In genomic region chr9:71035286-71035685, GRCm38 (mm10) we compare ENCODE assay signal across 18 mouse cellular contexts.
A peak's percentile ranks its signal among the peaks of the same experiment; 100 is the strongest.
DNase-seq lines count a peak whose midpoint lies in the region; ATAC-seq lines count a peak whose summit lies in the region.
"Had no signal": no experiment of that assay in that cellular context is flagged by ENCODE, and none has a peak within 500 bp of the region (broad histone marks: within the 10 kb centered on the region; RNA-seq: fewer than 3 reads in every experiment).

No protein-coding gene starts in this region.

- no peak for DNase-seq in frontal cortex, postnatal 25 days (ENCODE audit: low spot score in 2 of 2)
- peak; percentile 32 to 37 for DNase-seq in B cell, adult 2 months
- DNase-seq in brain, adult 2 months (ENCODE audit: low read depth, low spot score): peak; percentile 39
- DNase-seq in layer of hippocampus, postnatal 10 days (ENCODE audit: low spot score in 2 of 2): no peak
- no peak for DNase-seq in cerebellum, adult 18-20 months
- DNase-seq: adrenal gland, adult 2 months; adrenal gland, postnatal 14 days; cerebellum, adult 2 months; cerebellum, adult 9-11 months; cerebellum, postnatal 25 days; forebrain, postnatal 0 days; gastrocnemius, postnatal 10 days; gastrocnemius, postnatal 36 days; heart, postnatal 36 days had no signal

- ATAC-seq in frontal cortex, adult (ENCODE audit: low TSS enrichment): peak; percentile 64
- ATAC-seq: forebrain, embryonic 14.5 days; forebrain, postnatal 0 days; hindbrain, embryonic 16.5 days; intestine, embryonic 15.5 days had no signal

Comparison
In these comparisons a context has a peak if more than half of its experiments do, and no peak if none do; other contexts are left out.
1. DNase-seq: peak in B cell, adult 2 months (2 of 2) and brain, adult 2 months (single experiment); none in frontal cortex, postnatal 25 days (0 of 2), layer of hippocampus, postnatal 10 days (0 of 2) and cerebellum, adult 18-20 months (0 of 2).